Mouse (Mus musculus): ENCODE measurements around the gene Mepe.

Gene Mepe

DNA sequence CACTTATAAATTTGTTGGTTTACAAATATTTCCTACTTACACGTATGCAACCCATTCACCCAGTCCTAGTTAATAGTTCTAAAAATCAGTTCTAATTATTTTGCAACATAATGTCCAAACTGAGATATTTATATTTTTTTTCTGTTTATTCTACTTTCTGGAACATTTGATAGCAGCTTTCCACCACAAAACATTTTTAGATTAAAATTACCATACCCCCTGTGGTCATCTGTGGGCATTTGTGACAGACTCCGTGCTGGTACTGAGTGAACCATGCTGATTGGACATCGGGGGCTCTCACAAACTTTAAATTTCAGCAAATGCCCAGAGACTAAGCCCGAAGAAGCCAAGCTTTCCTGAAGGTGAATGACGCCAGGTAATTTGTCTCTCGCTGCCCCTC is at the start of gene Mepe:
Mepe (plus strand) TSS at position 301 of the 400 bp plus-strand sequence.
- DNase-seq (ENCODE audit: low read depth, low spot score) = no peak

DNA sequence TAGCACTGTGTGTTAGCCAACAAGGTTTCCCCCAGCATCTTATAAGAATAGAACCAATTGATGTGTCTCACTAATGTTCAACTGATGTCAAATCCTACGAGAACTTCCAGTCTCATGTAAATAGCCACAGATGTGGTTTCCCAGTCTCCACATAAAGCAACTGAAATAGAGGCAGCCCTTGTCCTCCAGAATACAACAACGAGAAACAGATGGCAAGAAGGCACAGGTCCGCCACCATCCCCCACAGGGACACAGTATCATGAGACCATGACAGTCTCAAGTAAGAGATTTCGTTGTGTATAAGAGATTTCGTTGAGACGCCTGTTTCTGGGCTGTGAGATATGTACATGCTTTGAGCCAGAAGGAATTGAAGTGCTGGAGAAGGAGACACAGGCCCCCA is 30.9 kb upstream of the Mepe start:
- DNase-seq (ENCODE audit: low read depth, low spot score) = no peak

- no peak for DNase-seq (ENCODE audit: low read depth, low spot score)
Observed at GRCm38 (mm10) chr5:104298994-104299393, 26.1 kb upstream of the Mepe start, which contains the start of gene Ibsp. Gene Ibsp (plus strand): TSS chr5:104299171.

GRCm38 (mm10) chr5:104314073-104314472 is 11.1 kb upstream of the Mepe start:
- DNase-seq (ENCODE audit: low read depth, low spot score) = no peak

DNA sequence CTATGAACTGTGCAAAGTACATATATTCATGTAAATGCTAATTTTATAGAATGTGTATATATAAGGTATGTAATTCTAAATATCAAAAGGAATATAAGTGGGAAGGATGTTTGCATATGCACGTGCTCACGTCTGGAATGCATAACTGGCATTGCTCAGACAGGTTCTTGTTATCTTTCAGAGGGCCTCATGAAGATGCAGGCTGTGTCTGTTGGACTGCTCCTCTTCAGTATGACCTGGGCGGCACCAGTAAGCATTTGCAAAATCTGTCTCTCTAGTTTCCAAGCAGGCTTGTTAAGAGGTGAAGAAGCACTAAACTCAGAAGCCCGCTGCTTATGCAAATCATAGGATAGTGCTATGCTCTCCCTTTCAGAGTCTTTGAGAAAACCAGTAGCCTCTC is 1.8 kb downstream of the Mepe start:
- no peak for DNase-seq (ENCODE audit: low read depth, low spot score)

DNA sequence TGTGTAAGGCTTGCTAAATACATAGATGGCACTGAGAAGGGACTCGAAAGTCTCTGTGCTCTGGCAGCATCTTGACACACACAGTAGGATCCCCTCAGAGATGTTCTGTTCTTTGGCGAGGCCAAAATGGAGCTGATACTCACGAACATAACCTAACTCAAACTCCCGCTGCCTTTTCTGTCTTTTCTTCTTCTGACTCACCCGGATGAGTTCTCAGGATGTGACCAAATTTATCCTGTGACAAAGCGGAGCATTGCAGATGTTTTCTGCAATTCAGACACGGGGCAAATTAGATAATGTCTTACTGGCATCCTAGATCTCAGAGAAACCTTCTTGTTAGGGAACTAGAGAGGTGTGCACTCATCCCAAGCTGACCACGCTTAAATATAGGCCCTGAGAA is 2.3 kb downstream of the Mepe start:
- DNase-seq (ENCODE audit: low read depth, low spot score) = no peak

DNA sequence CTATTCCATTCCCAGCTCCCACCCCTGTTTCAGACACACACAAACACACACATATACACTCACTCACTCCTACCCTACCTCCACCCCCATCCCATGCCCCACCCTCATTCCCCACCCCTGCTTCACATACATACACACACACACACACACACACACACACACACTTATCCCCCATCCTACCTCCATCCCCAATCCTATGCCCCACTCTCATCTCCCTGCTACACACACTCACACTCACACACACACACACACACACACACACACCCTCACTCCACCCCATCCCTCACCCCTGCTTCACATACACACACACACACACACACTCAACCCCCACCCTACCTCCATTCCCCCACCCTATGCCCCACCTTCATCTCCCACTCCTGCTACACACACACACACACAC is 2.7 kb downstream of the Mepe start:
- DNase-seq (ENCODE audit: low read depth, low spot score) = no peak

GRCm38 (mm10) chr5:104328317-104328850 is 3.3 kb downstream of the Mepe start:
- no peak for DNase-seq (ENCODE audit: low read depth, low spot score)

DNA sequence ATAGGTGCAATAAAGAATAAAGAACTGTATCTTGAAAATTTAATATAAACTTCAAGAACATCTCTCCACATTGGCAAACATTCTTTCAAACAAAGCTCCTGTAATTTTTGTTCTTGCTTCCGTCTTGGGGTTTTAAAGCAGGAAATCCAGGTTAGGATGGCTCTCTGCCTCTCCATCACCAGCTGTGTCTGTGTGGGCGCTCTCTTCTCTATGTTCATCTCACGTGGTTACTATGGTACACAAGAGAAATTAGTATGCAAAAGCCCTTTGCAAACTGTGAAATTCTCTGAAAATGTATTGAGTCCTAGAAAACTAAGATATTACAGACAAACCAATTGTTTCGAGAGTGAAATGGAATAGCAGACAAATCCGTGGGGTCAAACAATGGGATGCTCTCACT is 4.3 kb downstream of the Mepe start:
- DNase-seq (ENCODE audit: low read depth, low spot score) = no peak

DNA sequence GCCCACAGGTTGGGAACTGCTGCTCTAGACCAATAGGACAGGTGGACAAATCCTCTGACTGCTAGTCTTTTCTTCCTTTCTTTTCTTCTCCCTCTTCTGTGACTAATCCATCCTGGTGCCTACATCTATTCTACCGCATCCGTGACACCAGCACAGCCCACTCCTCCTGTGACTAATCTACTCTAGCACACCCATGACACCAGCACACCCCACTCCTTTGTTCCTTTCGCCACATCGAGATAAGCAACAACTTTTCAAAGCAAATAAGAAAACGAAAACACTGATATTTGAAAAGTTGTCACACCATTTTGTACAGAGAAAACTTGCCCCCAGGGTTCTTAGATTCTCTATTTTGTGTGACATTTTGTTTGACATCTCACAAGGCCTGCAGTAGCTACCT is 5.0 kb downstream of the Mepe start:
- no peak for DNase-seq (ENCODE audit: low read depth, low spot score)

DNA sequence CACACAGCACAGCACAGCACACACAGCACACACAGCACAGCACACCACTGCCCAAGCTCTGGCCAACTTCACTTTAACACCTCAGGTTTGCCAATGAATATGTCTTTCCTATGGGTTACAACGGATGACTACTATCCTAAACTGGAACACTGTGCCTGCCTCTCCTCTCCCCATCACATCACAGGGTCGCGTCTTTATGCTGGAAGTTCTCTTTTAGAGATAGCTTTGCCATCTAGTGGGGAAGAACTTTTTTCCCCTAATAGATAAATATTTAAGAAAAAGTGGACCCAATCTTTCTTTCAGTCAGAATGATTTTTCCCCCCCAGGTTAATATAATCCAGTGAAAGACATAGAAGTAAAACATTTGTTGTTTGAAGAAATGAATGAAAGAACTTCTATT is 7.2 kb downstream of the Mepe start:
- no peak for DNase-seq (ENCODE audit: low read depth, low spot score)

DNA sequence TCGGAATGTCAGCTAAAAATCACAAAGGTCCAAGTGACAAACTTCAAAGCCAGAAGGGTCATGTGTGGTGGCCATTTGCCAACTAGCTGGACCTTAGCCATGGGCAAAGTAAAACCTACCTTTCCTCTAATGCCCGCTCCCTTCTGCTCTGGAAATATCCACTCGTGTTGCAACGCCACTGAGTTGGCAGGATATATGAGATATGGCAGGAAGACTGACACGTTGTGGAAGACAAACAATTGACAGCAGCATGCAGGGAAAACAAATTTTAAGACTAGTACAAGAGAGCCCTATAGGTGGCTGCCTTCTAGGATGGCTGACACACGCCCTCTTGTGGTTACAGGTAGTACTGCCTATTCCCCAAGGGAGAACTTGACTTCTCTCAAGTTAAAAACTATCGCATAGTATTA is 8.1 kb downstream of the Mepe start:
- DNase-seq (ENCODE audit: low read depth, low spot score) = peak; percentile 17

- no peak for DNase-seq (ENCODE audit: low read depth, low spot score)
Observed at GRCm38 (mm10) chr5:104333643-104334042, 8.5 kb downstream of the Mepe start.

- no peak for DNase-seq (ENCODE audit: low read depth, low spot score)
Observed at GRCm38 (mm10) chr5:104334516-104334915, 9.4 kb downstream of the Mepe start.

DNA sequence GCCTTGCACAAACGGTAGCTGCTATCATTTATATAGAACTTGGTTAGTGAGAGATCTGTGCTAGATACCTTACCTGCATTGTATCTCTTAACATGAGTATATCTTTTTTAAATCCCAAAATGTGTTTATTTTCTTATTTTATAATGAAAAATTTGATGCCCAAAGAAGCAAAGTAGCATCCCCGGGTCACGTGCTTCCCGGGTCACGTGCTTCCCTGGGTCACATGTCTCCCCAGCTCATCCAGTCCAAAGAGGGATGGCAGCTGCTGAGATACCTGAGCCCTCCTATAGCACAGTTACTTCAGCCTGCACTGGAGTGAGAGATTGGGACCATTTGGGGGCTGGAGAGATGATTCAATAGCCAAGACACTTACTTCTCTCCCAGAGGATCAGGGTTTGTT is 10.8 kb downstream of the Mepe start:
- no peak for DNase-seq (ENCODE audit: low read depth, low spot score)

- no peak for DNase-seq (ENCODE audit: low read depth, low spot score)
Observed at GRCm38 (mm10) chr5:104337491-104337890, 12.4 kb downstream of the Mepe start.

GRCm38 (mm10) chr5:104339009-104339408 is 13.9 kb downstream of the Mepe start:
- no peak for DNase-seq (ENCODE audit: low read depth, low spot score)

DNA sequence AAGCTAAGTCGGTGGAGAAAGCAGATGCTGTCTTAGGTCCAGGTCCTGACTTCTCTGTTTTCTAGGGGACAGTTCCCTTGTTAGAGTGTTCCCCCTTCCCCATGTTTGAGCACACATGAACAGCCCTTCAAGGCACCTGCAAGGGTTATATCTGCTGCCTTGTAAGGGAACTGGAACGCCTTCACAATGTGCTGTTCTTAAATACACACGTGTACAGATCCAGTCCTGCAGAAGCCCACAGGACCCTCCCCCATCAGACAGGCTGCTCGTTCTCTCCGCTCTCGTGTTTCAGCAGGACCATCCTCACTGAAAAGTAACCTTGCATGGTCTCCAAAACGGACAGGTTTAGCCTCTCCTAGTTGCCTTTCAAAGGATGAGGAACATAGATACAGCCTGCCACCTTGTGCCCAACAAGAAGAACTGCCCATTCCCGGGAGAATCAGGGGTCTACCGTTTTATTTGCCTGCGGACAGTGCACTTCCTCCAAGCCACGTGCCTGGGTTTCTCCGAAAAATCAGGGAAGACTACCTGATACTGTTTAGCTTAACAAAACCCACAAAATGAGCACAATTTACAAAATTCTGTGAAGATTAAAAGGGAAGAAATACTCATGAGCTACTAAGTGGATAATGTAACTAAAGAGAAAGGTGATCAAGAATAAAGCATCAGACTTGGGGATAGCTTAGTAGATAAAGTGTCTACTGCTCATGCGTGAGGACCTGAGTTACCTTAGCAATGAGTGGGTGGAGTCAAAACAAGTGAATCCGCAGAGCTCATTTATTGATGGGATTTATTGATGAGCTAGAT is 14.8 kb downstream of the Mepe start:
- no peak for DNase-seq (ENCODE audit: low read depth, low spot score)

DNA sequence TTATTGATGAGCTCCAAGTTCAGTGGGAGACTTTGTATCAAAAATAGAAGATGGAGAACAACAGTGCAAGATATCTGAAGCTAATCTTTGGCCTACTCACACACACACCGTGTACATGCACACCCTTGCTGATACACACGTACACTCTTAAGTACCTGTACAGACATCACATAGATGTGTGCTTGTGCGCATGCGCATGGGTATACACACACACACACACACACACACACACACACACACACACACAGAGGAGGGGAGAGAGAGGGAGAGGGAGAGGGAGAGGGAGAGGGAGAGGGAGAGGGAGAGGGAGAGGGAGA is 15.3 kb downstream of the Mepe start:
- no peak for DNase-seq (ENCODE audit: low read depth, low spot score)

- no peak for DNase-seq (ENCODE audit: low read depth, low spot score)
Observed at GRCm38 (mm10) chr5:104342881-104343280, 17.8 kb downstream of the Mepe start.

DNA sequence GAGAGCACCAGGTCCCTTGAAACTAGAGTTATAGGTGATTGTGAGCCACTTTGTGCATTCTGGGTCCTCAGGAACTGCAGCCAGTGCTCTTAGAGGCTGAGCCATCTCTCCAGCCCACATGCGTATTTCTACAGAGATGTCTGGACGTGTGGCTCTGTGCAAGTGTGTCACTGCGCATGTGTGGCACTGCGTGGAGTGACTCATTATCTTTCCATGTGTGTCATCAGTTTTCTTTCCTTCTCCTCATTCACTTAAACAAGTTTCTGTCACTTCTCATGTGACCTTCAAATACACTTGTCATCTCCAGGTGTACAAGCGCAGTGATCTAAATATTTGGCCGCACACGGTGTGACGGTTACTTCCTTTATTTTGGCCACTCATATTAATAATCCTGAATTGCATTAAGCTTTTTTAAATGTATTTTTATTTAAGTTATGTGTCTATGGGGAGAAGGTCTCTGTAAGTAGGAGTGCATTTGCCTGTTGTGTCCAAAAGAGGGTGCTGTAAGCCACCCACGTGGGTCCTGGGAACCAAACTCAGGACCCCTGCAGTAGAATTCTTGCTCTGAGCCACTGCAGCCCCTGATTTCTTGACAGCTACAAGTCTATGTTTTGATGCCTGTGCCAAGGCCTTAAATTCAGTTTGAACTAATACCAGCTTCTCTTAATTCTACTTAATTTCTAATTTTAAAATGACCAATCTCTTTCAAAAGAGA is 19.6 kb downstream of the Mepe start:
- DNase-seq (ENCODE audit: low read depth, low spot score) = no peak

- DNase-seq (ENCODE audit: low read depth, low spot score) = no peak
Observed at GRCm38 (mm10) chr5:104345241-104345630, 20.1 kb downstream of the Mepe start.

DNA sequence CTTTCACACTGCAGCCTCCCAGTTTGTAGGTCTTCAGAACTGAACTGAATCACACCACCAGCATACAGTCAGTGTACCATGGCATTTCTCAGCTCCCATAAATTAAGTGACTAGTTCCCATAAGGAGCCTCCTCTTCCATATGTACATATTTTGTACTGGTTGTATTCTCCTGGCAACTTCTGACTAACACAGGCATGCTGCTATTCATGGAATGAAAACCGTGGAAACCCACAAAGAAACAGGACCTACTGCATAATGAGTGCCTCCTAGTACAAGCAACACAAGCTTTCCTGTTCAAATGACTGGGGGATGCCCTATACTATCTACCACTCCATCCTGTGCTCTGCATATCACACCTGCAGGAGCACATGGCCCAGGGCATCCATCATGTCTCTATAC is 25.9 kb downstream of the Mepe start:
- DNase-seq (ENCODE audit: low read depth, low spot score) = no peak
